25 mouse cellular contexts compared by ENCODE assay signal in the genomic region with DNA sequence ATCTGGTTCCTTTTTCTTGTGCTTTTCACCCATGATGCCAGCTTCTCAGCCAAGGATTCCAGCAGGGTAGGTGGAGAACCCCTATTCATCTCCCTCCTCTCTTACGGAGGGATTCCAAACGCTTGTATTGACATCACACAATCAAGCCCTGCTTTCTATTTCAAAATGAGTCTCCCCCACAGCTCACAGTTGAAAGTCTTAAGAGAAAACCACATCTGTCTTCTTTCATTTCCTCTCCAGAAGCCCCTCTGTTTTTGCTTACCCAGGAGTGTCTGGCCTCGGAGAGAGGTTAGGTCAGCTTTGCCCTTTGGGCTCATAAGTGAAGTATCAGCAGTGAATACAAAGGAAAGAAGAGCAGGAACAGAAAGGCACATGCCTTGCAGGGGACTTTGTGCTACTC. TPM values are rescaled to one million over a fixed set of nuclear protein-coding genes. Genes with fewer than 3 reads are reported as not detected.
A peak's percentile ranks its signal among the peaks of the same experiment; 100 is the strongest.
DNase-seq lines count a peak whose midpoint lies in the region; ATAC-seq lines count a peak whose summit lies in the region.
"Had no signal": no experiment of that assay in that cellular context is flagged by ENCODE, and none has a peak within 500 bp of the region (broad histone marks: within the 10 kb centered on the region; RNA-seq: fewer than 3 reads in every experiment).

No protein-coding gene starts in this region.

- H3K4me3 ChIP-seq in limb, embryonic 12.5 days (replicated peaks): no peak overlapping the region
- no peak overlapping the region for H3K4me3 ChIP-seq in limb, embryonic 10.5 days
- no peak overlapping the region for H3K4me3 ChIP-seq in hindbrain, embryonic 16.5 days (ENCODE audit: low read length)
- H3K4me3 ChIP-seq: embryonic facial prominence, embryonic 12.5 days; forebrain, embryonic 15.5 days; heart, embryonic 13.5 days; hindbrain, embryonic 15.5 days had no signal

- no peak overlapping the region for H3K4me2 ChIP-seq in limb, embryonic 12.5 days
- H3K4me2 ChIP-seq in hindbrain, embryonic 16.5 days (ENCODE audit: low read length): no peak overlapping the region
- H3K4me2 ChIP-seq: embryonic facial prominence, embryonic 12.5 days; forebrain, embryonic 15.5 days; heart, embryonic 13.5 days; hindbrain, embryonic 15.5 days had no signal

- no peaks in the 10 kb centered on the region for H3K36me3 ChIP-seq in limb, embryonic 12.5 days
- no peaks in the 10 kb centered on the region for H3K36me3 ChIP-seq in limb, embryonic 10.5 days
- no peaks in the 10 kb centered on the region for H3K36me3 ChIP-seq in hindbrain, embryonic 16.5 days (ENCODE audit: control insufficient read depth, insufficient read depth, low read length)
- H3K36me3 ChIP-seq: embryonic facial prominence, embryonic 12.5 days; forebrain, embryonic 15.5 days; heart, embryonic 13.5 days; hindbrain, embryonic 15.5 days had no signal

- 62% methylated on average over 3 of the region's 3 CpGs for WGBS in limb, embryonic 12.5 days
- 69% methylated on average over 3 of the region's 3 CpGs for WGBS in limb, embryonic 10.5 days
- 37% methylated on average over 3 of the region's 3 CpGs for WGBS in hindbrain, embryonic 16.5 days

- 0 out of 2 replicates have a peak overlapping the region, but pooled peaks have one; percentile 23 for H3K9ac ChIP-seq in limb, embryonic 12.5 days (replicated peaks)
- no peak overlapping the region for H3K9ac ChIP-seq in hindbrain, embryonic 16.5 days (ENCODE audit: low read depth, low read length)
- H3K9ac ChIP-seq: embryonic facial prominence, embryonic 12.5 days; forebrain, embryonic 15.5 days; heart, embryonic 13.5 days; hindbrain, embryonic 15.5 days had no signal

- no peak overlapping the region for H3K27ac ChIP-seq in limb, embryonic 12.5 days
- H3K27ac ChIP-seq in limb, embryonic 10.5 days: no peak overlapping the region
- H3K27ac ChIP-seq in hindbrain, embryonic 16.5 days (ENCODE audit: low read depth, low read length): no peak overlapping the region
- H3K27ac ChIP-seq: embryonic facial prominence, embryonic 12.5 days; forebrain, embryonic 15.5 days; heart, embryonic 13.5 days; hindbrain, embryonic 15.5 days had no signal

- no peaks in the 10 kb centered on the region for H3K27me3 ChIP-seq in limb, embryonic 12.5 days
- H3K27me3 ChIP-seq in limb, embryonic 10.5 days (ENCODE audit: low read depth, poor library complexity, severe bottlenecking): no peaks in the 10 kb centered on the region
- no peaks in the 10 kb centered on the region for H3K27me3 ChIP-seq in hindbrain, embryonic 16.5 days (replicated peaks; ENCODE audit: control insufficient read depth, insufficient read depth, low read length)
- H3K27me3 ChIP-seq: embryonic facial prominence, embryonic 12.5 days; forebrain, embryonic 15.5 days; heart, embryonic 13.5 days; hindbrain, embryonic 15.5 days had no signal

- DNase-seq in limb, embryonic 10.5 days (ENCODE audit: low spot score): no peak
- DNase-seq in brain, adult 2 months (ENCODE audit: low read depth, low spot score): peak; percentile 16
- no peak for DNase-seq in cerebellum, adult 9-10 months
- DNase-seq: adrenal gland, postnatal 10 days; B cell, adult 2 months; cerebellum, adult 11-12 months; cerebellum, adult 9-11 months; cerebellum, postnatal 36 days; heart, postnatal 36 days had no signal

- ATAC-seq in limb, embryonic 12.5 days (ENCODE audit: insufficient number of reproducible peaks, insufficient read depth, low FRiP score, low TSS enrichment, low read depth): no peak
- ATAC-seq in megakaryocyte, adult 5-6 weeks (ENCODE audit: poor library complexity, severe bottlenecking): 0 out of 2 replicates have a peak, but pooled peaks have one; percentile 5
- no peak for ATAC-seq in hindbrain, embryonic 16.5 days
- ATAC-seq: CD4-positive, CD25-positive, alpha-beta regulatory T cell, adult 4 months; forebrain, embryonic 15.5 days; inflammation-experienced regulatory T-cells, adult 6 months had no signal

- H3K9me3 ChIP-seq in limb, embryonic 12.5 days: no peaks in the 10 kb centered on the region
- H3K9me3 ChIP-seq in limb, embryonic 10.5 days (replicated peaks): no peaks in the 10 kb centered on the region
- no peaks in the 10 kb centered on the region for H3K9me3 ChIP-seq in hindbrain, embryonic 16.5 days (ENCODE audit: control insufficient read depth, low read length)
- H3K9me3 ChIP-seq: embryonic facial prominence, embryonic 12.5 days; forebrain, embryonic 15.5 days; heart, embryonic 13.5 days; hindbrain, embryonic 15.5 days had no signal

- no peaks in the 10 kb centered on the region for H3K4me1 ChIP-seq in limb, embryonic 12.5 days (replicated peaks)
- no peaks in the 10 kb centered on the region for H3K4me1 ChIP-seq in limb, embryonic 10.5 days
- no peaks in the 10 kb centered on the region for H3K4me1 ChIP-seq in hindbrain, embryonic 16.5 days (ENCODE audit: control insufficient read depth, insufficient read depth, low read depth, low read length)
- H3K4me1 ChIP-seq: forebrain, embryonic 15.5 days; heart, embryonic 13.5 days; hindbrain, embryonic 15.5 days had no signal

RNA-seq across cellular contexts. Expression of gene Il12b, which starts 17.7 kb away (rescaled TPM):
- polyA plus RNA-seq in limb, embryonic 12.5 days (2016; fragmentation: Nextera tagmentation; extraction: Ambion mirVana): 0.12 TPM in 1 of 2 replicates, not detected in the other
- not detected in 2 replicates for polyA plus RNA-seq in limb, embryonic 10.5 days (2016; fragmentation: Nextera tagmentation; extraction: Ambion mirVana)
- total RNA-seq in megakaryocyte, adult 5-6 weeks (2015): not detected in 2 replicates
- not detected in 2 replicates for total RNA-seq in megakaryocyte, adult 5-6 weeks (2017)
- polyA plus RNA-seq in hindbrain, embryonic 16.5 days (2015; fragmentation: Nextera tagmentation; extraction: Ambion mirVana): not detected in 2 replicates
- total RNA-seq: adrenal gland, postnatal 10 days; gastrocnemius, adult 8-10 months; gastrocnemius, postnatal 4 days; heart, adult 8-10 months; heart, postnatal 36 days; MEL had no signal
- polyA plus RNA-seq: CD4-positive, CD25-positive, alpha-beta regulatory T cell, adult 4 months; embryonic facial prominence, embryonic 12.5 days; forebrain, embryonic 11.5 days; forebrain, embryonic 15.5 days; heart, postnatal 0 days; hindbrain, embryonic 11.5 days; hindbrain, embryonic 15.5 days had no signal
